Mouse (Mus musculus): Measurements from ENCODE around the gene Hist1h4b.

- TF ChIP-seq POLR2A (IDR thresholded peaks at IDR 0.05; ENCODE audit: control insufficient read depth, extremely low read depth, insufficient read depth, low read length, poor library complexity) (no peak), CTCF (IDR thresholded peaks at IDR 0.05; ENCODE audit: borderline replicate concordance, control insufficient read depth, extremely low read depth, insufficient read depth, low read length, poor library complexity) (no peak)
Observed at GRCm38 (mm10) chr13:23728472-23729191, 28.2 kb upstream of the Hist1h4b start.

Data from thymus, adult 2 months (tissue).